Mouse (Mus musculus) bone marrow macrophage, adult 2 months (primary cell): ENCODE measurements around the gene Ctf1. TPM values are rescaled to one million over a fixed set of nuclear protein-coding genes. Genes with fewer than 3 reads are reported as not detected.

Experiments
- H3K27ac ChIP-seq: 2 replicates; pipeline ENCODE4 v1.5.1; 2012; ENCODE audit warnings: low read depth, low read length; ENCODE audit not compliant: insufficient read depth
- H3K4me1 ChIP-seq: 2 replicates; pipeline ENCODE4 v1.6.1; 2012; ENCODE audit warnings: low read length; ENCODE audit not compliant: control insufficient read depth, insufficient read depth
- H3K4me3 ChIP-seq: 2 replicates; pipeline ENCODE4 v1.5.1; 2012; ENCODE audit warnings: mild to moderate bottlenecking, low read length, moderate library complexity; ENCODE audit not compliant: insufficient read depth
- CTCF ChIP-seq: IDR thresholded peaks from 2 replicates; pipeline ENCODE4 v1.5.1; 2012; ENCODE audit warnings: low read depth, mild to moderate bottlenecking, low read length, moderate library complexity
- POLR2A ChIP-seq: IDR thresholded peaks from 2 replicates; pipeline ENCODE4 v1.6.1; 2012; ENCODE audit warnings: mild to moderate bottlenecking, low read depth, low read length, borderline replicate concordance
- polyA plus RNA-seq: library from polyadenylated mRNA; stranded (reverse); fragments of >200 nt; gene quantifications from 2 replicates; pipeline ENCODE4 v1.2.4, GENCODE M21; 2012; ENCODE audit not compliant: missing spikeins, insufficient read depth, insufficient read length

Gene Ctf1
- polyA plus RNA-seq = not detected in 2 replicates

DNA sequence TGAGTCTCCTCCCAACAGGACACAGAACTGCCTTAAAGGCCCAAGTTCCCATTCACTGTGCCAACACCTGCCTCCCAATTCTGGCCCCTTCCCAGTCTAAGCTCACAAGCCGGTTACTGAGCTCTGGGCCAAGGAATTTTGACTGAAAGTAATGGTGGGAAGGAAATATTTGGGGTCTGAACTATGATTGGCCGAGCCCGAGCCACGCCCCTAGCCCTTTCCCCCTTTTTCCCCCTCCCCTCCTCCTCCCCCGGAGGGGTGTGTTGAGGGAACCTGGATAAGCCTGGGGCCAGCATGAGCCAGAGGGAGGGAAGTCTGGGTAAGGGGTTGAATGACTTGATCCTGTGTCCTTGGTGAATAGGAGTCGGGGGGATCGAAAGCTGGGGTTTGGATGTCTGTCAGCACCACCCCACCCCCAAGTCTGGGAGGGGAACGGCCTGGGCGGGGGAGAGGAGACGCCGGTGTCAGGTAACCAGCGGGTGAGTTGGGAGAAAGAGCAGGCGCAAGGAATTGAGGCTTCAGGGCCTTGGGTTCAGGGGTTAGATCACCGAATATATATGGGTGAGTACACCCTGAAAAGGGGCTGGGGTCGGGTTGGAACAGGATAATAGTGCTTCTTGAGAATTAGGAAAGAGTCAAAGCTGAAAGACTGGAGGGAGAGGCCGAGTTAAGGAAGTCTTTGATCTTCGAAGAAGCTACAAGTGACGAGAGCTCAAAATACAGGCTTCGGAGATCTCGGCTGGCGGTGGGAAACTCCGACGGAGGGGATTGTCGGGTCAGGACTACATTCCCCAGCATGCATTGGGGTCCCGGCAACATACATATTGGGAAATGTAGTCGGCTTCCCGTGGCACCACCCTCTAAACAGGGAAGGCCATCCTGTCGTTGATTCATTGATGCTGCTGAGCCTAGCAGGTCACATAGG is at the start of gene Ctf1:
Gene Ctf1 (plus strand): TSS at position 276 of the 925 bp plus-strand sequence.
- Histone ChIP-seq H3K4me1 (peaks cover 4% of the 10 kb centered on the region), H3K4me3 (no peak within 1 kb of the TSS), H3K27ac (no peak within 1 kb of the TSS)
- TF ChIP-seq POLR2A = no peak
- no peak for TF ChIP-seq CTCF

DNA sequence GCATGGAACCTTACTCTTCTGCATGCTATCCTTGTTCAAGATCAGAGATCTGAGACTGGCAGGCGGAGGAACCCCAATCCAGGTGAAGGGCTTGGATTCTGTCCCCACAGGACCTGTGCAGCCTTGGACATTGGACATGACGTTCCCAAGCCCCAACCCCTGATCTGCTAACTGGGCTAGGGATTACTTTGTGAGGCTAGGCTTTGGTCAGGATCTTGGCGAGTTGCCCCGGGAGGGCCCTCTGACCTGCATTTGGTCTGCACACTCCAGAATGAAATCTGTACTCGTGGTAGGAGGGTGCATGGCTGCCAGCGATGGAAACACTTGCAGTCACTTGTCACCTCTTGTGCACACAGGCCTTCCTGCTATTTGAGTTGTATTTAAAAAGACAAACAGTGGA is 49.6 kb upstream of the Ctf1 start:
- Histone ChIP-seq H3K27ac (no peak overlapping the region), H3K4me3 (no peak overlapping the region), H3K4me1 (no peaks in the 10 kb centered on the region)
- TF ChIP-seq CTCF (no peak), POLR2A (no peak)

DNA sequence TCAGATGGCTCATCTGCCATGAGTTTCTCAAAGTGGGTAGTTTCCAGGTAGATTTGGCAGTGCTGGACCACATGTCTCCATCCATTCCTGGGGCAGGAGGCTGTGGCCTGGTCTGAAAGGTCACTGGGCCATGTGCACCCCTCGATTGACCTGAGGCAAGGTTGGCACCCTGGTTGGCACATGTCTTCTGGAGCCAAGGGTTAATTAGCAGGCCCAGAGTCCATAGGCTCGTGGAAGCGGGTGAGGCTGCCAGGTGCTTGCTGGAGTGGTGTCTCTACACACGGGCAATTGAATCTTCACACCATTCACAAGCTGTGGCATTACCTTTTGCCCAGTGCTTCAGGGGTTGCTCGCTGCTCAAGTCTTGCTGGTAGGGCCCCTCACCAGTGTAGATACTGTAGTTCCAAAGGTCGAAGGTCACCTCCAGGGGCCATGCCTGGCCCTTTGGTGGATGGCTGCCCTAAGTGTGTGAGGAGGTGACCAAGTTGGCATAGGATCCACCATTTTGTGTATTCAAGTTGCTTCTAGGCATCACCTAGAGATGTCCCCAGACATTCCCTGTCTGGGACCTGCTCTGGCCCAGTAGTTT is 46.4 kb upstream of the Ctf1 start:
- TF ChIP-seq POLR2A (no peak), CTCF (no peak)
- Histone ChIP-seq H3K27ac (no peak overlapping the region), H3K4me3 (no peak overlapping the region), H3K4me1 (no peaks in the 10 kb centered on the region)

DNA sequence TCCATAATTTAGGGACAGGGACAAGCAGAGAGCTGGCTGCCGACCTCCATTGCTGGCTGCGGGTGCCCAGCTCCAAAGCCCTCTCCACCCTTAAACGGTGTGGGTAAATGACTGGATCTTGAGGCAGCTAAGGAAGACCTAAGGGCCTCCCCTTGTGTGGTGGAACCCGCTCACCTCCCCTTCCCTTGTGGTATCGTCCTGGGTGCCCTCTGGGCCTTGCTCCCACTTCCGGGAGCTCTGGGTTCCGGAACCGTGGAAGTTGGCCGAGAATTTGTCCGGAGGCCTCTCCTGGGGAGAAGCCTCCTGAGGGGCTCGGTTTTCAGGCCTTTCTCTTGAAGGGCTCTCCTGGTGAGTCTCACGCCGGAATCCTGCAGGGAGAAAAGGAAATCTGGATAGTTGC is 45.9 kb upstream of the Ctf1 start:
- Histone ChIP-seq H3K27ac (no peak overlapping the region), H3K4me3 (no peak overlapping the region), H3K4me1 (no peaks in the 10 kb centered on the region)
- TF ChIP-seq POLR2A (no peak), CTCF (no peak)

DNA sequence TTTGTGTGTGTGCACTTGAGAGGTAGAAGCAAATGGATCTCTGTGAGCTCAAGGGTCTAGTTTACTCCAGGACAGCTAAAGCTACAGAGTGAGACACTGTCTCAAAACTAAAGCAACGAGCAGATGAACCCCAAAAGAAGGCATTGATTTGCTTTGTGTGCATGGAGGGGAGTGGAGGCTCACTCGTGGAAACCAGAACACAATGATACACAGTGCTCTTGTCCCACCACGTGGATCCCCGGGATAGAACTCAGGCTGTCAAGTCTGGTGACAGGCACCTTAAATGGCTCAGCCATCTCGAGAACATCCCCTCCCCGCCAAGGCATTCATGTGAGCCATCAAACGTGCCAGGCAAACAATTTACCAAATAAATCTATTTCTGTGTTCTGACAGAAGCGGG is 45.4 kb upstream of the Ctf1 start:
- no peak overlapping the region for H3K4me3 ChIP-seq
- no peak for TF ChIP-seq POLR2A
- no peak for TF ChIP-seq CTCF
- no peak overlapping the region for H3K27ac ChIP-seq
- H3K4me1 ChIP-seq = no peaks in the 10 kb centered on the region

DNA sequence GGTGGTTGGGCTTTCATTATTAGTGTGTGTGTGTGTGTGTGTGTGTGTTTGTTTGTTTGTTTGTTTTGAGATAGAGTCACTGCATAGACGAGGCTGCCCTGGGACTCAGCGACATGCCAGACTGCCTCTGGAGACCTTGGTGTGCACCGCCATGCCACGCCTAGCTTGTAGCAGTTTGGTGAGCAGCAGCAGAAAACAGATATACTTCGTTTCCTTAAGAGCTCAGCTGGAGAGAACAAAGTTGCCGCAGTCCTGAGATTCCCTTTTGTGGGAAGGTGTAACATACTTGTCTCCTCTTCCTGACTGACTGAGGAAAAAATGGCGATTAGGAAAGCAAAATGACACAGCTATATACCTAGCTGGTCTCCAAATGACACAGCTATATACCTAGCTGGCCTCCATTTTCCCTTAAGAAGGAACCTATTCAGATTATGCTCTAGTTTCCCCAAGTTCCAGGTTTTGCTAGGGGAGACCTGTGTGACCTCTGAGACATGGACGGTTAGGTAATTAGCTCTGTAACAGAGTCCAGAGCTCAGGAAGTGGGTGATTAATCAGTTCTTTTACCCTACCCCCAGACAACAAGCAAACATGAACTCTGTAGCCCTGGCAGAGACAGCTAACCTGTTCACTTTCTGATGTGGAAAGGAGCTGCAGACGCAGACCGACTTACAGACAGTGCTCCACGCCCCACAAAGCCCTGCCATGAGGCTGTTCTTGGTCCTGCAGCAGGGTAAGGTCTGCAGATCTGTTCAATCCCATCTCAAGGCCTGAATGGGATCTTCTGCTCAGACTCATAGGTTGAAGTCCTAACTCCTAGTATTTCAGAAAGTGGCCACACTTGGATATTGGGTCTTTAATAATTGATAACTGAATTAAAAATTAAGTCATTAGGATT is 40.4 kb upstream of the Ctf1 start:
- no peak overlapping the region for H3K4me3 ChIP-seq
- H3K4me1 ChIP-seq = no peaks in the 10 kb centered on the region
- no peak overlapping the region for H3K27ac ChIP-seq
- TF ChIP-seq CTCF = no peak
- TF ChIP-seq POLR2A = no peak

DNA sequence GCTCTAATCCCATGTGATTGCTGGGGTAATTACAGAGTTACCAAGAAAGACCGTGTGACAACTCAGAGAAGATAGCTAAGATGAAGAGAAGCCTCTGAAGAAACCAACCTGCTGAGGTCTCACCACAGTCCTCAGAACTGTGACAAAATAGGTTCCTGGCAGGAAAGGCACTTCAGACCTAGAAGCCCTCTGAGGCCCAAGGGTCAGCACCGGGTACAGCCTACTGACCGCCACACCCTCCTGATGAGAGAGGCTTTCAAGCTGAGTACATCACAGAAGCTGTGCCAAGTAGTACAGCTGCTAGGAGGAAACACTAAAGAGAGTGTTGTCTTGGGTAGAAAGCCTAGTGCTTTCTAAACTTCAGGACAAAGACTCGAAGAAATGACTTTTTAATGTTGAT is 39.8 kb upstream of the Ctf1 start:
- H3K27ac ChIP-seq = no peak overlapping the region
- TF ChIP-seq CTCF (no peak), POLR2A (no peak)
- H3K4me3 ChIP-seq = no peak overlapping the region

DNA sequence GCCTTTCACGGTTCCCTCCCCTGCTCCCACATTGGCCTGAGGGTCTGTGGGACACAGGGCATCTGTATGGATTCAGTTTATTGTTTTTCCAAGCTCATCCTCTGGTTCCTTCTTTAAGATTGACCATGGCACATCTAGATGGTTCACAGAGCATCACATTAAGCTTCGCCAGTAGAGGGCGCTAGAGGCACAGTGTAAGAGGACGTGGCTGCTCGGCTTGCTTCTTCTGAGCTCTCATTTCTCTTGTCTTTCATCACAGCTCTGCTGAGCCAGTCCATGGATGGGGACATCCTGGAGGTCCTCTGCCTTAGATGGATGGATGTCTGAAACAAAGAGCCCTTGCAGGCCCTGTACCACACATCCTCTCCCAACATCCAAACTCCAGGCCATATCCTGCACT is 37.6 kb upstream of the Ctf1 start:
- no peaks in the 10 kb centered on the region for H3K4me1 ChIP-seq
- H3K4me3 ChIP-seq = no peak overlapping the region
- H3K27ac ChIP-seq = no peak overlapping the region
- TF ChIP-seq CTCF = peak; percentile 78
- TF ChIP-seq POLR2A = no peak

More for the DNA sequence above, 39.8 kb upstream of the Ctf1 start:
- H3K4me1 ChIP-seq = no peaks in the 10 kb centered on the region

DNA sequence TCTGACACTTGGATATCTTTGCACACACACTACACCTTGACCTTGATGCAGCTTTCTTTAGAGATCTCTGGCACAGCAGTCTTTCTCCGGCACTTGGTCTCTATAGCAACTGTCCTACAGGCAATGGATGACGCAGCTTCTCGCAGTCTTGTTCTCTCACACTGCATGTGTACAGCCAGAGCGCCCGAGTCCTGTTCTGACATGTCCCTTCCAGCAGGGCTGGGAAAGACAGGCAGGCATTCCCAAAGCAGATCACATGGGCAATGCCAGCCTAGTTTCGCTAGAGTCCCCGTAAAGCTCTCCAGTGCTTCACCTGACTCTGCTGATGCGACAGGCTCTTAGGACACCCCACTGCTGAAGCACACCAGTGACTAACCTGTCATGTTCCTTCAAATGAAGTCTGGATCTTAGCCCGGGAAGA is 37.1 kb upstream of the Ctf1 start:
- Histone ChIP-seq H3K4me3 (no peak overlapping the region), H3K27ac (no peak overlapping the region), H3K4me1 (no peaks in the 10 kb centered on the region)
- no peak for TF ChIP-seq CTCF
- no peak for TF ChIP-seq POLR2A
